Mouse (Mus musculus) MN1 (cell line): Measurements from ENCODE around the gene Adh7.

Experiments
- DNase-seq: peaks from one replicate; pipeline ENCODE4 v3.0.0-alpha.2; 2016; ENCODE audit warnings: low spot score

Gene Adh7

GRCm38 (mm10) chr3:138224363-138224954 lies 6.9 kb downstream of the Adh7 start:
- DNase-seq = no peak

GRCm38 (mm10) chr3:138225331-138225730 lies 7.8 kb downstream of the Adh7 start:
- DNase-seq = no peak

GRCm38 (mm10) chr3:138225853-138226252 lies 8.3 kb downstream of the Adh7 start:
- no peak for DNase-seq

GRCm38 (mm10) chr3:138226476-138226875 lies 8.9 kb downstream of the Adh7 start:
- DNase-seq = no peak

GRCm38 (mm10) chr3:138227082-138227481 lies 9.5 kb downstream of the Adh7 start:
- no peak for DNase-seq

GRCm38 (mm10) chr3:138227782-138228181 lies 10.2 kb downstream of the Adh7 start:
- DNase-seq = no peak

GRCm38 (mm10) chr3:138229448-138229847 lies 11.9 kb downstream of the Adh7 start:
- no peak for DNase-seq

- DNase-seq = no peak
These were observed 12.7 kb downstream of the Adh7 start for GRCm38 (mm10) chr3:138230266-138230665.

- no peak for DNase-seq
These were observed 14.0 kb downstream of the Adh7 start for GRCm38 (mm10) chr3:138231531-138231930.

- DNase-seq = no peak
These were observed 19.1 kb downstream of the Adh7 start for GRCm38 (mm10) chr3:138236546-138237163.

GRCm38 (mm10) chr3:138238046-138238445 lies 20.5 kb downstream of the Adh7 start:
- DNase-seq = no peak

GRCm38 (mm10) chr3:138239461-138239860 lies 21.9 kb downstream of the Adh7 start:
- DNase-seq = no peak

GRCm38 (mm10) chr3:138240411-138240810 lies 22.9 kb downstream of the Adh7 start:
- DNase-seq = no peak

GRCm38 (mm10) chr3:138240942-138241341 lies 23.4 kb downstream of the Adh7 start:
- DNase-seq = no peak

GRCm38 (mm10) chr3:138241371-138241770 lies 23.8 kb downstream of the Adh7 start:
- DNase-seq = no peak

- DNase-seq = no peak
These were observed 24.6 kb downstream of the Adh7 start for GRCm38 (mm10) chr3:138242021-138242726.

GRCm38 (mm10) chr3:138242933-138243332 lies 25.4 kb downstream of the Adh7 start:
- no peak for DNase-seq

GRCm38 (mm10) chr3:138244338-138244874 lies 26.8 kb downstream of the Adh7 start:
- DNase-seq = no peak

- DNase-seq = no peak
These were observed 29.0 kb downstream of the Adh7 start for GRCm38 (mm10) chr3:138246511-138247020.

GRCm38 (mm10) chr3:138247241-138247640 lies 29.7 kb downstream of the Adh7 start:
- no peak for DNase-seq

GRCm38 (mm10) chr3:138248011-138248410 lies 30.5 kb downstream of the Adh7 start:
- no peak for DNase-seq

- no peak for DNase-seq
These were observed 31.2 kb downstream of the Adh7 start for GRCm38 (mm10) chr3:138248746-138249145.

- DNase-seq = no peak
These were observed 33.6 kb downstream of the Adh7 start for GRCm38 (mm10) chr3:138251156-138251555.
